Mouse (Mus musculus) E14TG2a.4 (cell line): ENCODE measurements around the gene Gm37240.

Experiments
- H3K27me3 ChIP-seq: 2 replicates; pipeline ENCODE4 v1.6.1; 2014; ENCODE audit warnings: low read length, control low read depth; ENCODE audit not compliant: insufficient read depth
- H3K36me3 ChIP-seq: 2 replicates; pipeline ENCODE4 v1.6.1; 2014; ENCODE audit warnings: low read length, control low read depth; ENCODE audit not compliant: insufficient read depth
- H3K4me1 ChIP-seq: replicated peaks from 2 replicates; pipeline ENCODE4 v1.6.1; 2014; ENCODE audit warnings: low read depth, low read length, control low read depth
- H3K4me3 ChIP-seq: replicated peaks from 2 replicates; pipeline ENCODE4 v1.5.1; 2014; ENCODE audit warnings: mild to moderate bottlenecking, low read length
- H3K9me3 ChIP-seq: 2 replicates; pipeline ENCODE4 v1.6.1; 2014; ENCODE audit warnings: low read length, control low read depth
- CTCF ChIP-seq: conservative IDR thresholded peaks from 2 replicates; pipeline ENCODE4 v1.5.1; 2014; ENCODE audit warnings: low read length
- NANOG ChIP-seq: IDR thresholded peaks from 2 replicates; pipeline ENCODE4 v1.6.1; 2014; ENCODE audit warnings: borderline replicate concordance, low read length, mixed read lengths
- POU5F1 ChIP-seq: IDR thresholded peaks from 2 replicates; pipeline ENCODE4 v1.6.1; 2014; ENCODE audit warnings: low read length, borderline replicate concordance

Gene Gm37240

DNA sequence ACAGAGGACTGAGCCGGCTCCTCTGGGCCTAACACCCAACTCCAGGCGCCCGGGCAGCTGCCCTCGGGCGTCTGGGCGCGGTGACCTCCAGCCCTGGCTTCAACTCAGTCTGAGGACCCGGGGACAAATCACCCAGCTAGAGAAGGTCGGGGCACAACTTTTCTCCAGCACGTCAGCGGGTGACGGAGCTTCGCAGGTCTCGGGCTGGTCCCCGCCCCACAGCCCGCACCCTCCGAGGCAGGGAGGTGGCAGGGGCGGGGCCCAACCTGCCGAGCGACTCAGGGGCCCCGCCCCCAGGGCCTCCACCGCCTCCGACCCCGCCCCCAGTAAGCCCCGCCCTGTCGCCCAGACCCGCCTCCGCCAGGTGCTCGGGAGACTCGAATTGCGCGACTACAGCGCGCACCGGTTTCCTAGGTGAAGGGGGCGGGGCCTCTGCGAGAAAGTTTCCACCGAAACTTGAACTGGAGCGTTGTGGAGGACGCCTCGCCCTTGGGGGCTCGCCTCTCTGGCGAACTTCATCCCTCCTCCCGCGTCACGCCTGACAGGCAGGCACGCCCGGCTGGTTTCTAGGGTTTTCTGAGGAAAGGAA is at the start of gene Gm37240, which contains the start of gene Glt28d2:
TSS of gene Gm37240 (minus strand) at position 280 of the 589 bp plus-strand sequence.
TSS of gene Glt28d2 (minus strand) at position 278 of the 589 bp plus-strand sequence.
- no peak for TF ChIP-seq CTCF
- no peak for TF ChIP-seq POU5F1
- Histone ChIP-seq H3K4me1 (peaks cover 21% of the 10 kb centered on the region), H3K9me3 (no peaks in the 10 kb centered on the region), H3K36me3 (no peaks in the 10 kb centered on the region), H3K27me3 (peaks cover 42% of the 10 kb centered on the region), H3K4me3 (peak within 1 kb of the TSS; percentile 84)

DNA sequence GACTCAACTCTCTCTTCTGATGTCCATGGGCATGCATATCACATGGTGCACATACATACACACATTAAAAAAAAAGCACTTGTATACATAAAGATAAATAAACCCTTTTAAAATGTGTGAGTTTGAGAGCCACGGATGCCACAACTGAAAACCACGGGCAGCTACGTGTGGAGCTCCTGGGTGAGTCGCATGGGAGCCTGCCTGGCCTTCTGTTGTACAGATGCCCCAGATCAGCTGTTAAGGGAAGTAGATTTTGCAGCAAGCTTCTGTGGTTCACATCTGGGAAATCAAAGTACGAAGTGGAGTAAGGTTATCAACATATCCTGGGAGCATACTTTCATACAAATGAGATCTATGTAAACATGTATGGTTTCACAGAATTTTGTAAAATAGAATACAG is 46.3 kb upstream of the Gm37240 start:
- H3K4me1 ChIP-seq = no peaks in the 10 kb centered on the region
- no peaks in the 10 kb centered on the region for H3K9me3 ChIP-seq
- H3K27me3 ChIP-seq = no peaks in the 10 kb centered on the region; the same call in 1 of the 2 replicates
- H3K4me3 ChIP-seq = no peak overlapping the region
- no peak for TF ChIP-seq NANOG
- no peak for TF ChIP-seq CTCF
- no peak for TF ChIP-seq POU5F1
- H3K36me3 ChIP-seq = no peaks in the 10 kb centered on the region

GRCm38 (mm10) chr3:85931859-85932258 is 44.5 kb upstream of the Gm37240 start:
- Histone ChIP-seq H3K36me3 (no peaks in the 10 kb centered on the region), H3K4me1 (no peaks in the 10 kb centered on the region), H3K27me3 (no peaks in the 10 kb centered on the region; the same call in 1 of the 2 replicates), H3K4me3 (no peak overlapping the region), H3K9me3 (no peaks in the 10 kb centered on the region)
- no peak for TF ChIP-seq NANOG
- TF ChIP-seq CTCF = no peak
- no peak for TF ChIP-seq POU5F1

DNA sequence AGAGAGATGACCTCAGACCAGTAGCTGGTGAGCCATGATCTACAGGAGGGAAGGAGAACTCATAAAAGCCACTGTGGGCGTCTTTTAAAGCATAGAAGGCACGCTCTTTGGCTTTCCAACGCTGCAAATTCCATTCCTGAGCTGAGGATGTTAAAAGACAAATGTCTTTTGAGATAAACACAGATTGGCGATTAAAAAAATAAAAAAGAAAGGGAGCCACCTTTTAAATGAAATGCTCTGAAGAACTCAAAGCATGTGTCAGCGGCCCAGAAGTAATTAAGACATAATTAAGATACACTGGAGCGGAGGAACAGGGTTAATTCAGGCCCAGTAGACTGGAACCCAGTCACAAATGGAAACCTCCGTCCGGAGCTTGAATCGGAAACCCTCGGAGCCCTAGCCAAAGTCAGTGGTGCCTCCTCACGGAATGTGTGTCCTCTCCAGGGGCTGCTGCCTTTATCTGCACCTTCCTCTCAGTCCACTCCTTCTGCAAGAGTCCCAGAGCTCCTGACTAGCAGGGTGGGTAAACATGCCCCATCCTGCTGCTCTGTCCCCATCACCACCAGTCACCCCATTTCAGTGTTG is 43.4 kb upstream of the Gm37240 start:
- no peaks in the 10 kb centered on the region for H3K9me3 ChIP-seq
- no peak overlapping the region for H3K4me3 ChIP-seq
- no peaks in the 10 kb centered on the region for H3K4me1 ChIP-seq
- TF ChIP-seq NANOG (no peak), CTCF (no peak), POU5F1 (no peak)
- H3K27me3 ChIP-seq = no peaks in the 10 kb centered on the region
- no peaks in the 10 kb centered on the region for H3K36me3 ChIP-seq

- Histone ChIP-seq H3K4me3 (no peak overlapping the region), H3K36me3 (no peaks in the 10 kb centered on the region), H3K9me3 (no peaks in the 10 kb centered on the region), H3K4me1 (no peaks in the 10 kb centered on the region), H3K27me3 (no peaks in the 10 kb centered on the region)
- TF ChIP-seq POU5F1 = no peak
- no peak for TF ChIP-seq NANOG
- TF ChIP-seq CTCF = no peak
Observed at GRCm38 (mm10) chr3:85929711-85930110, 42.4 kb upstream of the Gm37240 start.

- 0 out of 2 replicates have a peak, but pooled peaks cover 3% of the 10 kb centered on the region for H3K27me3 ChIP-seq
- no peak overlapping the region for H3K4me3 ChIP-seq
- TF ChIP-seq POU5F1 (no peak), CTCF (no peak), NANOG (no peak)
- H3K4me1 ChIP-seq = no peaks in the 10 kb centered on the region
- no peaks in the 10 kb centered on the region for H3K9me3 ChIP-seq
- no peaks in the 10 kb centered on the region for H3K36me3 ChIP-seq
Observed at GRCm38 (mm10) chr3:85928140-85928611, 40.9 kb upstream of the Gm37240 start.

DNA sequence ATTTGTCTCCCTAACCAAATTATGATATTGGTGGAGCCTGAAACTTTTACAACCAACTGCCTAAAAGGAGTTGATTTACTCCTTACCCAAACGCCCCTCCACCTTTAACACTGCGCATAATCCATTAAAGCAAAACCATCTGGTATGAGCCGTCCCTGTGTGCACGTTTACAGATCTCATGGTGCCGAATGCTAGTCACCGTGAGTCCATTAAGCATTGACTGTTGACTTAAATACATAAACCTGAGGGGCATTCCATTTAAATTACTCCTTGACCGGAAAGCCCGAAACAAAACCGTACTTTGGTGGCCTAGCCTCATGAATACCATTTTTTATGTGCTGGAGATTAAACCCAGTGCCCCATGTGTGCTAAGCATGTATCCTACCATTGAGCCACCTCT is 40.0 kb upstream of the Gm37240 start:
- TF ChIP-seq POU5F1 = no peak
- no peak for TF ChIP-seq NANOG
- no peak for TF ChIP-seq CTCF
- Histone ChIP-seq H3K36me3 (no peaks in the 10 kb centered on the region), H3K27me3 (0 out of 2 replicates have a peak, but pooled peaks cover 3% of the 10 kb centered on the region), H3K9me3 (no peaks in the 10 kb centered on the region), H3K4me3 (no peak overlapping the region), H3K4me1 (no peaks in the 10 kb centered on the region)

DNA sequence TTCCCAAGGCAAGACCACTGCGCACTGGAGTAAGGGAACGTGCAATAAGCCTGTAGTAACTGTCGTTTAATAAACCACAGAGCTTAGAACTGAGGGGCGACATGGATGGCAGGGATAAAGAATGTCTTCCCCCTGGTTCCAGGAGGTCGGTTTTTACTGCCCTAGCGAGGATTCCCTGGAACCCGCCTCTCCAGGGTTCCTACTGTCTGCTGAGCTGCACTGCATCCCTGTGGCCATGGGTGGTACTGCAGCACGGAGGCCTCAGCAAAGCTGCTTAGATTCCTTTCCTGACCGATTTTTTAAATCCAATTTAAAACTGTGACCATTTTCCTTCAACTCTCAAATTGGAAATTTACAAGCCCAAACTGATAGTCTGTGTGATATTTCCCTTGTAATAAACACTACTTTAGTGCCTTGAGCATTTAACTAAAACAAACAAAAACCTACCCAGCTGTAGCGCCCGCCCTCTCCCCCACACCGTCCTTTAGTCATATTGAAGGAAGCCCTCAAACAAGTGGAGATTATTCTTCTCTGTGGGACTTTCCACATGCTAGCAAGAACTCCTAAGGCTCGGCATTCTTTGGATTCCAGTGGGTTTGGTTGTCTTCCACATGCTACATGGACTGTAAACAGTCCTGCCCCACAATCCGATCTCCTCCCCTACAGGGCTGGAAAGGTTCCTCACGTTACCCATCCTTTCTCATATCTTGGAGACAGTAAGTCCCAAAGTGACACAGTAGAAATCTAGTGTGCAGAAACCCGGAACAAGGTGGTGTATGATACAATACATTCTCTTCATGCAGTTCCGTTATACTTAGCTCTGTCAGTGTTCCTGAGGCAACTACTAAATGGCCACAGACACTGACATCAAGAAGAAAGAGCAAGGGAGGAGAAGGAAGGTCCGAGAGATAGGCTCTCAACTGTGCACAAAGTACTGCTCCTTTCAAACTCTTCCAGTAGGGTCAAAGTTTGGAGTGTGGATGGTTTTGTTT is 36.9 kb upstream of the Gm37240 start:
- no peaks in the 10 kb centered on the region for H3K36me3 ChIP-seq
- H3K4me3 ChIP-seq = no peak overlapping the region
- no peaks in the 10 kb centered on the region for H3K9me3 ChIP-seq
- TF ChIP-seq POU5F1 (no peak), CTCF (peak; percentile 98)
- H3K27me3 ChIP-seq = 0 out of 2 replicates have a peak, but pooled peaks cover 3% of the 10 kb centered on the region
- no peaks in the 10 kb centered on the region; the same call in 1 of the 2 replicates for H3K4me1 ChIP-seq
